Mouse (Mus musculus) mouse trophoblast stem cell (cell line): Measurements from ENCODE around the gene Trove2.
"Not testable (repeated sequence)": the region's sequence is repeated elsewhere in the genome, so short reads cannot be mapped to it uniquely, and the experiment has no call there.

Experiments used
- in situ Hi-C, 2 experiments: fragments of 300-500 bp; cut with MseI, MboI; formaldehyde crosslinking; loops; 2 replicates in 1 of 2; 3 replicates in 1 of 2; pipeline ENCODE4 v1.15.1; 2025

The Trove2 gene

GRCm38 (mm10) chr1:143739361-143740350, 37.2 kb downstream of the Trove2 start:
- in situ Hi-C loops = no loop called here

- in situ Hi-C loops = no loop called here
Observed at GRCm38 (mm10) chr1:143738811-143739210, 38.1 kb downstream of the Trove2 start.

GRCm38 (mm10) chr1:143733914-143734410, 42.9 kb downstream of the Trove2 start:
- in situ Hi-C loops = no loop called here

- in situ Hi-C loops = no loop called here
Observed at GRCm38 (mm10) chr1:143731691-143732090, 45.2 kb downstream of the Trove2 start.

GRCm38 (mm10) chr1:143730899-143731298, 46.0 kb downstream of the Trove2 start:
- in situ Hi-C loops = no loop called here

- in situ Hi-C loops = no loop called here
Observed at GRCm38 (mm10) chr1:143727701-143728445, 49.0 kb downstream of the Trove2 start.

- in situ Hi-C loops = no loop called here
Observed at GRCm38 (mm10) chr1:143724456-143725064, 52.3 kb downstream of the Trove2 start.

- in situ Hi-C loops = not testable (repeated sequence)
Observed at GRCm38 (mm10) chr1:143716038-143716437, 60.8 kb downstream of the Trove2 start, which contains the start of gene Glrx2. TSS of gene Glrx2 (plus strand) at chr1:143716338.

GRCm38 (mm10) chr1:143710627-143710976, 66.3 kb downstream of the Trove2 start:
- in situ Hi-C loops = no loop called here

GRCm38 (mm10) chr1:143709966-143710626, 66.8 kb downstream of the Trove2 start:
- in situ Hi-C loops = no loop called here

GRCm38 (mm10) chr1:143708361-143708760, 68.5 kb downstream of the Trove2 start:
- in situ Hi-C loops = no loop called here

- in situ Hi-C loops = no loop called here
Observed at GRCm38 (mm10) chr1:143707006-143707405, 69.9 kb downstream of the Trove2 start.

- in situ Hi-C loops = no loop called here
Observed at GRCm38 (mm10) chr1:143702741-143703262, 74.1 kb downstream of the Trove2 start, which contains the start of gene Cdc73. TSS of gene Cdc73 (minus strand) at chr1:143702893.

GRCm38 (mm10) chr1:143702141-143702740, 74.6 kb downstream of the Trove2 start:
- in situ Hi-C loops = no loop called here

- in situ Hi-C loops = no loop called here
Observed at GRCm38 (mm10) chr1:143701736-143702135, 75.1 kb downstream of the Trove2 start.
